Mouse (Mus musculus) liver, adult 2 months (tissue): ENCODE data around the gene Hoxa7.

Experiments
- CTCF ChIP-seq: fragments of 200-500 bp; IDR thresholded peaks from 2 replicates; pipeline ENCODE4 v1.5.1; 2011; ENCODE audit warnings: low read depth, low read length, control low read depth
- POLR2A ChIP-seq: fragments of 200-500 bp; IDR thresholded peaks from 2 replicates; pipeline ENCODE4 v1.6.1; 2011; ENCODE audit warnings: low read length, control low read depth; ENCODE audit not compliant: insufficient read depth; ENCODE audit errors: extremely low read depth

DNA sequence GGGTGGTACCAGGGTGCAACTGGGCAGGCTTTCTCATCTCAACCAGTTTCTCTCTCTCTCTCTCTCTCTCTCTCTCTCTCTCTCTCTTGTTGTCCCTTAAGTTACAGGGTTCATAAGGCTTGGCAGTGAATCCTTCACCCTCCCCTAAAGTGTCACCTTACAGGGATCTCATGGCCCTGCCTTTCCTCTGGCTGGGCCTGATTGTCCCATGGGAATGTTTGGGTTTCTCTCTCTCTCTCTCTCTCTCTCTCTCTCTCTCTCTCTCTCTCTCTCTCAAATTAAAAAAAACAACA, 14.0 kb downstream of the Hoxa7 start:
- TF ChIP-seq CTCF (no peak), POLR2A (no peak)
